Mouse (Mus musculus): ENCODE measurements around the gene Frmpd3. TPM values are rescaled to one million over a fixed set of nuclear protein-coding genes. Genes with fewer than 3 reads are reported as not detected.
A peak's percentile ranks its signal among the peaks of the same experiment; 100 is the strongest.
"Not testable (repeated sequence)": the region's sequence is repeated elsewhere in the genome, so short reads cannot be mapped to it uniquely, and the experiment has no call there.

Gene Frmpd3
- polyA plus RNA-seq (2015; fragmentation: Nextera tagmentation; extraction: Ambion mirVana): 0.20 and 0.54 TPM in 2 replicates

DNA sequence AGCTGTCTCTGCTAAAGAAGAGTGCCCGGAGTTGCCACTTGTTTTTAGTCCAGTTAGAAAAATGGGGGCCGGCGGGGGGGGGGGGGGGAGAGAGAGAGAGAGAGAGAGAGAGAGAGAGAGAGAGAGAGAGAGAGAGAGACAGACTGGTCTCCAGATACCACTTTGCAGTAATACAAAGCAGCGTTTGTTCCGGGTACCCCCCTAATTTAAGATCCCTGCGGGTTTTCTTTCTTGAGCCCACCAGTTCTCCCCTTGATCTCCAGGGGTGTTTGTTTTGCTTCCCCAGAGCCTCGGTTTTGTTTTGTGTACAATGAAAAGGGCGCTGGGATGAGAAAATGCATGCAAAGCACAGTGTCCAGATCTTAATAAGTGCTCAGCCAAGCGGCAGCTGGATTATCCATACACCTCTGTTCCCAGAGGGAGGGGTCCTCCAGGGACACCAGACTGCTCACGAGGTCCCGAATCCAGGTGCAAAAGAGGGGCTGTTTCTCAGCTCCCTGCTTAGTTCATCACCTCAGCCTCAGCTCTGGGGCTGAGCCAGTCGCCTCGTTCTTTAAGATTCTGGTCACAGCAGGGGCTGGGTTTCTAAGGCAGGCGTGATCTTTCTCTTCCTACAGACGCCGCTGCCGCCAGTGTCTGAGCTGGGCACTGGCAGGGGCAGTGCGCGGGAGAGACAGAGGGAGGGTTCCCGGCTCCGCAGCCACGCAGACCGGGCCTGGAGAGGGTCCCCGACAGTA is at the start of gene Frmpd3:
Gene Frmpd3 (plus strand): TSS at position 608 of the 737 bp plus-strand sequence.
- no peaks in the 10 kb centered on the region for H3K36me3 ChIP-seq
- ATAC-seq (ENCODE audit: insufficient number of reproducible peaks, low FRiP score, low TSS enrichment, low read depth): no peak
- WGBS: 28% methylated on average over 23 of the region's 24 CpGs
- no peaks in the 10 kb centered on the region for H3K9me3 ChIP-seq
- no peaks in the 10 kb centered on the region for H3K4me1 ChIP-seq
- no peak within 1 kb of the TSS for H3K9ac ChIP-seq
- no peak within 1 kb of the TSS for H3K27ac ChIP-seq
- H3K4me3 ChIP-seq: peak within 1 kb of the TSS; percentile 37
- H3K27me3 ChIP-seq: peaks cover 49% of the 10 kb centered on the region
- peak within 1 kb of the TSS; percentile 68 for H3K4me2 ChIP-seq

DNA sequence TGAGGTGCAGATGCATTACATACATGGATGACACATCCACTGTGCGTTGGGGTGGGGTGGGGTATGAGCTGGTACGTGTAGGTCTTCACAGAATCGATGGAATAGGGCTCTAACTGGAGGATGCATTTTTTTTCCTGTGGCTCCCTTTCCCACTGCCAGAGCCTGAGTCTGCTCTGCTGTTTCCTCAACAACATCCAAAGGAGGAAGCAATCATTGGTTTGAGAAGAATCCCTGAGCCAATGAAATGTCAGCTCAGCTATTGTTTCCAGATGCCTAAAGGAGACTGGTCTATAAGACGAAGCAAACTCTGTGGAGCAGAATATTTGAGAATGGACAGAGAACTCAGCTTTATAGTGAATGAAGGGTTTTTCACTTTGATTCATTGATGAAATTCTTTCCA is 38.3 kb upstream of the Frmpd3 start:
- Histone ChIP-seq H3K9me3 (no peaks in the 10 kb centered on the region), H3K27me3 (0 out of 2 replicates have a peak, but pooled peaks cover 18% of the 10 kb centered on the region)

DNA sequence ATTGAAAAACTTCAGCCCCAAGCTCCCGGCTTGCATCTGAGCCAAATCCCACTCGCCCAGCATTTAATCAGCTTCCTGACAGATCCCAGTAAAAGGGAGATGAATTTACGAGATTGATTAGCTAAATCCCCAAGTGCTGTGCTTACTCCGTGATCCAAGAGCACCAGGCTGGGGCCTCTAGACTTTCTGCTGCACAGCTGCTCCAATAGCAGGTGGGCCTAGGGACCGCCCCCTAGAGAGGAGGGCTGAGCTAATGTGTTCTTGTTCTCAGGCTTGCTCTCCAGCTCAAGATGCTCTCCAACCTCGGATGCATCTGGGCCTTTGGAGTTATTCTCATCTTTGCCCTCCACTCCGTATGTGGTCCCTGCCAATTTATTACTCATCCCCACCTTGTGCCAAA is 36.4 kb upstream of the Frmpd3 start:
- Histone ChIP-seq H3K9me3 (no peaks in the 10 kb centered on the region), H3K9ac (no peak overlapping the region), H3K4me2 (no peak overlapping the region), H3K27me3 (peaks cover 24% of the 10 kb centered on the region; the same call in 1 of the 2 replicates), H3K4me3 (no peak overlapping the region), H3K36me3 (no peaks in the 10 kb centered on the region), H3K4me1 (no peaks in the 10 kb centered on the region), H3K27ac (no peak overlapping the region)
- no peak for ATAC-seq (ENCODE audit: insufficient number of reproducible peaks, low FRiP score, low TSS enrichment, low read depth)
- WGBS: 57% methylated on average over 7 of the region's 7 CpGs

More for the DNA sequence above, 38.3 kb upstream of the Frmpd3 start:
- Histone ChIP-seq H3K4me2 (no peak overlapping the region), H3K36me3 (no peaks in the 10 kb centered on the region), H3K9ac (no peak overlapping the region), H3K27ac (no peak overlapping the region), H3K4me1 (no peaks in the 10 kb centered on the region), H3K4me3 (no peak overlapping the region)
- ATAC-seq (ENCODE audit: insufficient number of reproducible peaks, low FRiP score, low TSS enrichment, low read depth): no peak
- WGBS: 46% methylated on average over 4 of the region's 4 CpGs

DNA sequence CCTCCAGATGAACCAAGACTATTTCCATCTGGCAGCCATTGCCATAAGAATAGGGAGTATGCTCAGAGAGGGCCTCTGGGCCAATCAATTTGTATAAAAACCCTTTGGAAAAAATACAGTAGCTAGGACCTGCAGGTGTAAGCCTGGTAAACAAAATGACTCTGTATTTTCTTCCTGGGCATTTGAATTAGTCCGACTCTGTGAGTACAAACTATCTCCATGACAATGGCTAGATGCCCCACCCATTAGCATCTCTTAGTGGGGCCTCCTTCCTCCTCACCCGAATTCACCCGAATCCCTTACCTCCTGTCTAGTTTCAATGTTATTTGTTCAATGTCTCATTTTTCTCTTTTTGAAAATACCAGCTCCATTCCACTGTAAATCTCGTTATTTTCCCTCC is 24.1 kb upstream of the Frmpd3 start:
- H3K36me3 ChIP-seq: no peaks in the 10 kb centered on the region
- no peaks in the 10 kb centered on the region for H3K9me3 ChIP-seq
- H3K4me1 ChIP-seq: no peaks in the 10 kb centered on the region
- no peak overlapping the region for H3K4me3 ChIP-seq
- no peak overlapping the region for H3K4me2 ChIP-seq
- H3K27ac ChIP-seq: no peak overlapping the region
- ATAC-seq (ENCODE audit: insufficient number of reproducible peaks, low FRiP score, low TSS enrichment, low read depth): no peak
- H3K9ac ChIP-seq: no peak overlapping the region
- H3K27me3 ChIP-seq: 0 out of 2 replicates have a peak, but pooled peaks cover 5% of the 10 kb centered on the region
- WGBS: 69% methylated on average over 4 of the region's 4 CpGs

DNA sequence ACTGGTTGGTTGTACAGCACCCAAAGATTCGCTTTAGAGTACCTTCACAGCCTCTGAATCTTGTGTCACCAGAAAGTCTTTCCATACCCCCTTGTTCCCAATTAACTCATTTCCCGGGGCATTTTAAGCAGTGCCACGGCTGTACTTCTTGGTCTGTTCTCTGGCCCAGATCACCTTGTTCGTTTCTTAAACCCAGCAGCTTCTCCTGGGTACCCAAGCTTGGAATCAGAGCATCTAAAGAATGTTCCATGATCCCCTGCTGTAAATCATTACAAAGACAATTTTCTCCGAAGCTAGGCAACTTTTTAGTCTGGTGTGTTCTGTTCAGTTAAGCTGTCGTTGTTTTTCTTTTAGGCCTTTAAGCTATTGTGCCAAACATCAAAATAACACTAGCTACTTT is 22.9 kb upstream of the Frmpd3 start:
- no peak overlapping the region for H3K4me3 ChIP-seq
- H3K27ac ChIP-seq: no peak overlapping the region
- no peaks in the 10 kb centered on the region for H3K36me3 ChIP-seq
- WGBS: 61% methylated on average over 6 of the region's 6 CpGs
- ATAC-seq (ENCODE audit: insufficient number of reproducible peaks, low FRiP score, low TSS enrichment, low read depth): no peak
- no peak overlapping the region for H3K9ac ChIP-seq
- H3K4me2 ChIP-seq: no peak overlapping the region
- no peaks in the 10 kb centered on the region for H3K9me3 ChIP-seq
- H3K27me3 ChIP-seq: 0 out of 2 replicates have a peak, but pooled peaks cover 8% of the 10 kb centered on the region
- H3K4me1 ChIP-seq: no peaks in the 10 kb centered on the region

DNA sequence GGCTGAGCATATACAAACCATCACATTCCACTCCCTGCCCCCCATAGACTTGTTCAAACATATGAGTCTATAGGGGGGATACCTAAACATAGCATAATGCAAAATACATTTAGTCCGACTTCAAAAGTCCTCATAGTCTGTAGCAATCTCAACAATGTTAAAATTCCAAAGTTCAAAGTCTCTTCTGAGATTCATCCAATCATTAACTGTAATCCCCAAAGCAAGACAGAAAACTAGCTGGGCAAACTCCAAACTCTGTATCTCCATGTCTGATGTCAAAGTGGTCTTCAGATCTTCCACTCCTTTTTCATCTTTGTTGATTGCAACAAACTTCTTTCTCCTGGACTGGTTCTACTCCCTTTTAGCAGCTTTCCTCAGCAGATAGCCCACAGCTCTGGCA is 21.4 kb upstream of the Frmpd3 start:
- H3K27ac ChIP-seq; H3K4me2 ChIP-seq; H3K27me3 ChIP-seq; H3K36me3 ChIP-seq; H3K9ac ChIP-seq; H3K9me3 ChIP-seq; H3K4me1 ChIP-seq; H3K4me3 ChIP-seq; ATAC-seq (ENCODE audit: insufficient number of reproducible peaks, low FRiP score, low TSS enrichment, low read depth): not testable (repeated sequence)
- 84% methylated on average over 1 of the region's 1 CpGs for WGBS

DNA sequence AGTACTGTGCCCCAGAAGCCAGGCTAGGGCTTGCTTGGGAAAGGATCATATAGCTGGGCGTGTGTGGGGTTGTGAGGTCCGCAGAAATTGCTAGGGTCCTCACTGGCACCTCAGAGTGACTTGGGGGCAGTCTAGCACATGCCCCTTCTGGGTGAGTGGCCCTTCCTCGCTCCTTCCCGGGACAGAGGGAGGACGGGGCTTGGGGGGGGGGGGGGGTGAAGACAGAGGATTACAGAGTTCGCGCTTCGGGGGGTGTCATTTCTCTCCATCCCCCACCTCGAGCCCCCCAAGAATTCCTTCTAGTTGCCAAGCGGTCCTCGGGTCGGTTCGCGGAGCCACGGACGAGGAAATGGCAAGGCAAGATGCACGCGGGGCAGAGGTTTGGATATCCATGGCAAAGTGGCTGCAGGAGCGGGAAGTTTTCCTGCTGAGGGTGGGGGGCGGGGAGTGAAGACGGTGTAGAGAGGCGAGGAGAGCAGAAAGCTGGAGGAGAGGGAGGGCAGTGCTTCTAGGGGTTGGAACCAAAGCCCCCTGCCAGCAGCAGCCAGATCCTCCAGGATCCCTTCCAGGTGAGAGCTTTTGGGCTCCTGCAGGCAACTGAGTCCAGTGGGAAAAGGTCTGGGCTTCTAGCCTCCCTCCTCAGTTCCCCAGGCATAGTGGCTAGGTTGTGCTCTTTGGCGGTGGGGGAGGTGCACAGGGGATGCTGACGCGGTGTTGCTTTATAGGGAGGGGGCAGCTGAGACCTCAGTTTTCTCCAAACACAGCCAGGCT is 515 bp downstream of the Frmpd3 start:
- whole genome bisulfite sequencing: 24% methylated on average over 23 of the region's 25 CpGs
- ATAC-seq (ENCODE audit: insufficient number of reproducible peaks, low FRiP score, low TSS enrichment, low read depth): no peak
- Histone ChIP-seq H3K4me2 (peak overlapping the region; percentile 68), H3K27me3 (peaks cover 50% of the 10 kb centered on the region), H3K27ac (no peak overlapping the region), H3K36me3 (no peaks in the 10 kb centered on the region), H3K9ac (no peak overlapping the region), H3K4me1 (no peaks in the 10 kb centered on the region), H3K4me3 (peak overlapping the region; percentile 37), H3K9me3 (no peaks in the 10 kb centered on the region)

DNA sequence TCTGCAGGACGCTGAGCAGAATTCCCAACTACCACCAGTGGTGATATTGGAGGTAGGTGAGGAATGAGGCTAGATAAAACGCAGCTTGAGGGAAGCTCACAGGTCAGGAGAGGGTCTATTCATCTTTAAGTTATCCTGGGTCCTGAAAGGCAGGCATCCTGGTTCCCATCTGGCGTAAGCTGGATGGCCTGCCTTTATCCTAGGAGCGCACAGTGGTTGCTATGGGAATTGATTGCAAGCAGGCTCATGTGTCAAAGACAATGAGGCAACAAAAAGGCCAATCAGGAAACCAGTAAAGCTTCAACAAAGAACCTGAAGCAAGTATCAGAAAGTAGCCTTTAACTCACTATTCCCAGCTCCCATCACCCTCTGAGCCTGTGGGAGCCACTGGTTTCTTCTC is 33.6 kb downstream of the Frmpd3 start:
- no peak overlapping the region for H3K9ac ChIP-seq
- H3K27ac ChIP-seq: no peak overlapping the region
- no peaks in the 10 kb centered on the region for H3K4me1 ChIP-seq
- ATAC-seq (ENCODE audit: insufficient number of reproducible peaks, low FRiP score, low TSS enrichment, low read depth): no peak
- peaks cover 12% of the 10 kb centered on the region; the same call in 1 of the 2 replicates for H3K27me3 ChIP-seq
- no peak overlapping the region for H3K4me3 ChIP-seq
- H3K4me2 ChIP-seq: no peak overlapping the region
- no peaks in the 10 kb centered on the region for H3K36me3 ChIP-seq
- 34% methylated on average over 4 of the region's 4 CpGs for WGBS
- no peaks in the 10 kb centered on the region for H3K9me3 ChIP-seq

DNA sequence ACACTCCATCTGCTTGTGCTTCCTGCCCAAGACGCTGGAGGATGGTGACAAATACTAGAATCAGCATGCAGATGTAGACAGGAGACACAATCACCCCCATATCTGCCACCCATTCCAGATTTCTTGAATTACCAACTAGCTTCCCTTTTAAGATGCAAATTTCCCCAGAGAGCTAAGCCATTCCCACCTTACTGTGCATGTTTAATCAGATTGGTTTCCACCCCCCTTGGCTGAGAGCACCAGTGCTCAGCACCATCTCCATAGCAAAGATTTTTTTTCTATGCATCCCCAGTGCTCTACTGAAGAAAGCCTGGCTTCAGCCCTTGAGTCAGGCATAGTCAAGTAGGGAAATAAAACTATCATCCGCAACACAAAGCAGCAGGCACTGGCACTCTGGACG is 57.9 kb downstream of the Frmpd3 start:
- H3K4me1 ChIP-seq: no peaks in the 10 kb centered on the region
- H3K4me2 ChIP-seq: no peak overlapping the region
- H3K9me3 ChIP-seq: no peaks in the 10 kb centered on the region
- no peak for ATAC-seq (ENCODE audit: insufficient number of reproducible peaks, low FRiP score, low TSS enrichment, low read depth)
- no peak overlapping the region for H3K27ac ChIP-seq
- H3K27me3 ChIP-seq: peaks cover 21% of the 10 kb centered on the region; the same call in 1 of the 2 replicates
- H3K36me3 ChIP-seq: no peaks in the 10 kb centered on the region
- H3K9ac ChIP-seq: no peak overlapping the region
- no peak overlapping the region for H3K4me3 ChIP-seq
- WGBS: 47% methylated on average over 3 of the region's 3 CpGs

DNA sequence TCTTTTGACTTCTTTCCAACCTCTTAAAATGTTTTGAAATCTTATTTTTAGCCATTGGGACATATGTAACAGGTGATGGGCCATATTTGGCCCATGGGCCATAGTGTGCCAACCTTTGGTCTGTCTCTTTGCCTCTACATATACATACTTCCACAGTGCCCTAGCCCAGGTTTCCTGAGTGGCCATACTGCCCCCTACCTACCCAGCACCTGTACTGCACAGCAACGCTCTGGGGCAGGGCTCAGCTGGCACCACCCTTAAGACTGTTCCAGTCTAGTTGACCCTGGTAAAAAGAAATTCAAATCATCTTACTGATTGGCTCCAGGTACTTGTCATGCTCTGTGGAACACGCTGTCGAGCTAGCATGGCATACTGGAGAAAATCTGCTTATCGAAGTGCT is 60.8 kb downstream of the Frmpd3 start:
- Histone ChIP-seq H3K9ac (no peak overlapping the region), H3K27me3 (peaks cover 24% of the 10 kb centered on the region; the same call in 1 of the 2 replicates), H3K4me3 (no peak overlapping the region), H3K4me1 (no peaks in the 10 kb centered on the region), H3K9me3 (no peaks in the 10 kb centered on the region), H3K27ac (no peak overlapping the region), H3K36me3 (no peaks in the 10 kb centered on the region), H3K4me2 (no peak overlapping the region)
- WGBS: 52% methylated on average over 4 of the region's 4 CpGs
- ATAC-seq (ENCODE audit: insufficient number of reproducible peaks, low FRiP score, low TSS enrichment, low read depth): no peak

DNA sequence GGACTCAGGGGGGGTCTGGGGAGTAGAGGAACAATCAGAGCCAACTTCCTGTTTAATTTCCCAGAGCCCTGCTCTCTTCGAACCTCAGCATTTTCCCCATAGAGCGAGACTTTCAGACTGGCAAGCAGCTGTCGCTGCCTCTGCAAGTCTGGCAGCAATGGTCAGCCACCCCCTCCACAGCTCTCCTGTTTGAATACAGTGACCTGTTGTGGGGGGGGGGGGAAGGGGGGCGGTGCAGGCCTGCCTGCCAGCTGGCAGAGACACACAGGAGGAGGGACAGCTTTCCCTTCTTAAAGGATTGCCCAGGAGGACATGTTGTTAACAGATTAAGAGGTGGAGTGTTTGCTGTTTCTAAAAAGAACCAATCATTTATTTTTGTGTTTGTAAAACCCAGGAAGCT is 64.0 kb downstream of the Frmpd3 start:
- Histone ChIP-seq H3K9me3 (no peaks in the 10 kb centered on the region), H3K4me2 (no peak overlapping the region), H3K27me3 (peaks cover 17% of the 10 kb centered on the region; the same call in 1 of the 2 replicates), H3K9ac (no peak overlapping the region), H3K27ac (no peak overlapping the region), H3K4me1 (no peaks in the 10 kb centered on the region), H3K36me3 (no peaks in the 10 kb centered on the region), H3K4me3 (no peak overlapping the region)
- WGBS: 38% methylated on average over 4 of the region's 4 CpGs
- ATAC-seq (ENCODE audit: insufficient number of reproducible peaks, low FRiP score, low TSS enrichment, low read depth): no peak

DNA sequence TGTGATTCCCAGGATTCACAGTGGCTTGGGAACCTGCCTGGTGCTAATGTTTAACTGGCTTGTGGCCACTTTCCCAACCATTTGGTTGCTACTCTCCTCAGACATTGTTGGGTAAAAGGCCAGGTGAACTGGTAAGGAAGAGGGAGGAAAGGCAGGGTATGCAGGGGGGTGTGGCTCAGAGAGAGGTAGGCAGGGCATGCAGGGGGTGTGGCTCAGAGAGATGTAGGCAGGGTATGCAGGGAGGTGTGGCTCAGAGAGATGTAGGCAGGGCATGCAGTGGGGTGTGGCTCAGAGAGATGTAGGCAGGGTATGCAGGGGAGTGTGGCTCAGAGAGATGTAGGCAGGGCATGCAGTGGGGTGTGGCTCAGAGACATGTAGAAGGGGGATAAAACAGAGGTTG is 64.4 kb downstream of the Frmpd3 start:
- H3K9ac ChIP-seq: no peak overlapping the region
- peaks cover 17% of the 10 kb centered on the region; the same call in 1 of the 2 replicates for H3K27me3 ChIP-seq
- no peak overlapping the region for H3K4me3 ChIP-seq
- no peak overlapping the region for H3K4me2 ChIP-seq
- no peaks in the 10 kb centered on the region for H3K36me3 ChIP-seq
- no peaks in the 10 kb centered on the region for H3K9me3 ChIP-seq
- ATAC-seq (ENCODE audit: insufficient number of reproducible peaks, low FRiP score, low TSS enrichment, low read depth): no peak
- no peak overlapping the region for H3K27ac ChIP-seq
- no peaks in the 10 kb centered on the region for H3K4me1 ChIP-seq
